Mouse (Mus musculus) inflammation-experienced regulatory T-cells, adult 6 months (primary cell): ENCODE measurements around the gene Gm5244. TPM values are rescaled to one million over a fixed set of nuclear protein-coding genes. Genes with fewer than 3 reads are reported as not detected.

Source experiments
- polyA plus RNA-seq, 3 experiments: library from polyadenylated mRNA; unstranded; fragments of 100-300 nt; shearing (Covaris generic); gene quantifications; one replicate each; pipeline ENCODE4 v1.2.1; 2017

The Gm5244 gene
- polyA plus RNA-seq, 3 experiments from 2014 or later, result 0.47 to 0.91 (median 0.54) TPM

Other genes starting within 250 kb of the Gm5244 start
- not detected for gene Gm4952, start 246.7 kb upstream of the Gm5244 start, polyA plus RNA-seq
- not detected for gene Glyat, start 213.4 kb upstream of the Gm5244 start, polyA plus RNA-seq
- not detected for gene Olfr1442, start 176.2 kb upstream of the Gm5244 start, polyA plus RNA-seq
- gene Olfr1443, start 168.6 kb upstream of the Gm5244 start, polyA plus RNA-seq, result not detected
- gene Keg1, start 150.9 kb upstream of the Gm5244 start, polyA plus RNA-seq, result not detected
- gene Cntf, start 81.0 kb upstream of the Gm5244 start, polyA plus RNA-seq, result 1 to 10 TPM; 2.4 to 4.2 (median 3.7) TPM
- gene Zfp91, start 50.6 kb upstream of the Gm5244 start, polyA plus RNA-seq, result 10 to 100 TPM; 17.7 to 22.3 (median 19.1) TPM
- gene Lpxn, start 50.5 kb upstream of the Gm5244 start, polyA plus RNA-seq, result 100 to 1,000 TPM; 257 to 302 (median 261) TPM
- gene Olfr1444, start 10.6 kb downstream of the Gm5244 start, polyA plus RNA-seq, result 1 to 10 TPM in 1 of 3 experiments, under 1 TPM in 2; 0.70 to 1.3 (median 0.74) TPM
- gene Olfr1445, start 37.2 kb downstream of the Gm5244 start, polyA plus RNA-seq, result not detected
- not detected for gene Olfr1446, start 46.8 kb downstream of the Gm5244 start, polyA plus RNA-seq
- not detected for gene Olfr1447, start 57.1 kb downstream of the Gm5244 start, polyA plus RNA-seq
- not detected for gene Olfr1448, start 77.7 kb downstream of the Gm5244 start, polyA plus RNA-seq
- gene Olfr1449, start 84.2 kb downstream of the Gm5244 start, polyA plus RNA-seq, result not detected
- gene Olfr1450, start 103.6 kb downstream of the Gm5244 start, polyA plus RNA-seq, result not detected
- gene Olfr1451, start 148.3 kb downstream of the Gm5244 start, polyA plus RNA-seq, result not detected
- gene Olfr1453, start 181.6 kb downstream of the Gm5244 start, polyA plus RNA-seq, result not detected
- not detected for gene Olfr1454, start 213.9 kb downstream of the Gm5244 start, polyA plus RNA-seq